Mouse (Mus musculus) monocyte, adult 5-6 weeks (primary cell): ENCODE data around the gene Tpst1. TPM values are rescaled to one million over a fixed set of nuclear protein-coding genes. Genes with fewer than 3 reads are reported as not detected.
A peak's percentile ranks its signal among the peaks of the same experiment; 100 is the strongest.

ENCODE experiments used
- ATAC-seq: fragments of 153-309, 156-312 bp; replicated peaks from 2 replicates; pipeline ENCODE4 v1.8.0; 2017; ENCODE audit warnings: mild to moderate bottlenecking; ENCODE audit not compliant: low TSS enrichment, insufficient number of reproducible peaks, severe bottlenecking, poor library complexity, low FRiP score
- total RNA-seq: library from RNA; stranded (forward); fragments of 200-1000, 200-491, 200-594 nt; gene quantifications from 3 replicates; pipeline ENCODE4 v1.2.3, GENCODE M21; 2017

The Tpst1 gene
- total RNA-seq, 1 experiment from 2014 or later: 14.2 TPM

DNA sequence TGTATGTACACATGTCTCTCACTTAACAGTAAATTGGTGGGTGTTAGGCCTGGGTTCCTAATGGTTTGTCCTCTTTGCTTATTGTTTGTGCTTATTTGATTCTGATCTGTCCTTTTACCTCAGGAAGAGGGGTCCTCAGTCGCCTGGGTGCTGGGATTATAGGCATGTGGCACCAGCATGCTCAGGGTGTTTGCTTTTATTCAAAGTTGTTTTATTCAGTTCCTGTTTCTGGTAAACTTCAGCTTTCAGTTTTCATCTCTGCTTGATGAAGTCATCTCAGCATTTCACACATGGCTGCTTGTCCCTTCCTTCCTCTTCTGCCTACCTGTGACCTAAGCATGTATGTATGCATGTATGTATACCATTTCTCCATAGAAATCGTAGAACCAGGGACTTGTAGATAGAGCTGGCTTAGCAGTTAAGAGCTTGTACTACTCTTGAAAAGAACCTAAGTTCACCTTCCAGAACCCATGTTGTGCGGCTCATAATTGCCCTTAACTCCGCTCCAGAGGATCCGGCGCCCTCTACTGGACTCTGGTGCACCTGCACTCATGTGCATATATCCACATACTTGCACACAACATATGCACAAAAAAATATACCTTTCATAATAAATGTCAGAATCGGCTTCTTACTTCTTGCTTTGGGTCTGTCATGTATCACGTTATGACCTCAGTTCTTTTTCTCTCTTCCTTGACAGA is 8.2 kb downstream of the Tpst1 start:
- peak; percentile 62 for ATAC-seq

GRCm38 (mm10) chr5:130082431-130082830 is 9.3 kb downstream of the Tpst1 start:
- ATAC-seq: no peak

- ATAC-seq: no peak
Observed at GRCm38 (mm10) chr5:130084271-130084670, 11.1 kb downstream of the Tpst1 start.

DNA sequence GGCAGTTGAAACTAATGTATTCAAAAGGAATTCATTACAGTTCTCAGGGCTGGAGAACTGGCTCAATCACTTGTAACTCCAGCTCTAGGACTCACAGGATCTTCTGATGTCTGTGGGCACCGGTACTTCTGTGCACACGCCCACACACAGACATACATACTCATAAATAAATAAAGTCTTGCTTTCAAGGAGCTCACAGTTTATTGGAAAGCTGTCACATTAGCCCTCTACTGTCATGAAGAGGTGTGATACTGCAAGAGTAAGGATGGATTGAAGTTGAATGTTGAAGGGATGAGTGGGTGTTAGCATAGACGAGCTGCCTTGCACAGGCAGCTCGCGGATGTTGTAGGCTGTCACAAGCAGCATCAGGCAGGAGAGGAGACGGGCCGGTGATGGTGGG is 14.9 kb downstream of the Tpst1 start:
- no peak for ATAC-seq

- ATAC-seq: no peak
Observed at GRCm38 (mm10) chr5:130088612-130089011, 15.5 kb downstream of the Tpst1 start.

- ATAC-seq: peak; percentile 65
Observed at GRCm38 (mm10) chr5:130089177-130089576, 16.1 kb downstream of the Tpst1 start.

- ATAC-seq: peak; percentile 59; the same call in 1 of the 2 replicates
Observed at GRCm38 (mm10) chr5:130089626-130090393, 16.7 kb downstream of the Tpst1 start.

DNA sequence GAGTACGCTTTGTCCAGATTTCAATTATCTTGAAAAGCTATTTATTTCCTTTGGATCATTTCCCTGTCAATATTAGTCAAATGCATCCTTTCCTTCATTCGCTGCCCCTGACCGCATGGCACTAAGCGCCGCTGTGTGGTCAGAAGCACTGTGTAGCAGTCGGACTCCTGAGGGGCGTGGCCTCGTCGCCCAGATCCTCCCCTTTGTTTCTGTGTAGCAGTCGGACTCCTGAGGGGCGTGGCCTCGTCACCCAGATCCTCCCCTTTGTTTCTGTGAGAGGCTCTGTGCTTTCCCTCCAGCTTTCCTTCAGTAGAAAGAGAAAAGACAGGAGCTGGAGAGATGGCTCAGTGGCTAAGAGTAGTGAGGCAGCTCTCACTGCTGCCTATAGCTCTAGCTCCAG is 23.6 kb downstream of the Tpst1 start:
- ATAC-seq: no peak

GRCm38 (mm10) chr5:130097837-130098236 is 24.7 kb downstream of the Tpst1 start:
- ATAC-seq: no peak

- ATAC-seq: no peak
Observed at GRCm38 (mm10) chr5:130101724-130102123, 28.6 kb downstream of the Tpst1 start.

DNA sequence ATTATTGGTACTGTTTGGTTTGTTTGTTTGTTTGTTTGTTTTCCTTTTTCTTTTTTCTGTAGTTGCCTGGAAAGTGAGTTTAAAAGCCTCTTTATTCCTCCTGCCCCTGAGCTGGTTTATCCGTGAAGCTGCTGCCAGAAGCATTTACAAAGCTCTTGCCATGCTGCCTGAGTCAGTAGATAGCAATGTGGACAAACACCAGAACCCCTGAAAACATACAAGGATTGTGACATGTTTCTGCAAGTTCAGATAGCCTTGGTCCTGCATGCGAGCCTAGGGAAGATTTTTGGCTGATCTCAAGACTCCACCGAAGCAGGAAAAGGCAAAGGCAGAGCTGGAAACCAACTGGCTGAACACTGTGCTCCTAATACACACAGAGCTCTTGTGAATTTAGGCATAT is 36.2 kb downstream of the Tpst1 start:
- no peak for ATAC-seq

- no peak for ATAC-seq
Observed at GRCm38 (mm10) chr5:130110632-130111464, 37.7 kb downstream of the Tpst1 start.

GRCm38 (mm10) chr5:130112653-130113052 is 39.5 kb downstream of the Tpst1 start:
- no peak for ATAC-seq

DNA sequence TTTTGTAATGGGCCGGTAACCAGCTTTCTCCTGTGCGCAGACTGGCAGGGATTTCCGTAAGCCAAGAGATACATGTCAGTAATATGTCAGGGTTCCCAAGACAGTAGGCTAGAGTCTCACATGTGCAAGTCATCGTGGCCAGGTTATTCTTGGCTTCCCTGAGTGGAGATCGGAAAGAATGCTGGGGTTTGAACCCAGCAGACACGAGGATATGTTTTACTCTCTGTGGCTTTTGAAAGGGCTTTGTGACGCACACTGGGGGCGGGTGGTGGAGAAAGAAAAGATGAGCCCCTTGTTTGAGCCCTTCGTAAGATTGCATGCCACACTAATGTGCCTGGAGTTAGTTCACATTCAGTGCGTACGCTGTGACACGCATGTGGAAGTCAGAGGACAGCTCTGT is 43.0 kb downstream of the Tpst1 start:
- ATAC-seq: no peak

DNA sequence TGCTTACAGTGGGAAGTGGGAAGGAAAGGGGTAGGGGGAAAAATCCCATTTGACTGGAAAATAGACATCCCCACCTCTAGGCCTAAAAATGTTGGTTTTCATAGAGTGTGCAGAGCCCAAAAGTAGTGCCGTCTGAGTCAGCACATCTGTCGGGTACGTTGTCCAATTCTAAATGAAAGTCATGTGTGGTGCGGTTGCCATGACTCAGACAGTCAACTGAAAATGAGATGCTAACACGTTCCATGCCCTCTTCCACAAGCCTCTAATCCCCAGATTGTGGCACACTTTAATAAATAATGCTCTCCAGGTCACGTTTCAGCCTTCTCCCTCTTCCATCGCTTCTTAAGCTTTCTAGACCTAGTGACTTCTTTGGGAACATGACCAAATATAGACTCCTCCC is 43.7 kb downstream of the Tpst1 start:
- no peak for ATAC-seq

GRCm38 (mm10) chr5:130117932-130118331 is 44.8 kb downstream of the Tpst1 start:
- ATAC-seq: no peak

- ATAC-seq: no peak
Observed at GRCm38 (mm10) chr5:130119236-130119635, 46.1 kb downstream of the Tpst1 start.

- no peak for ATAC-seq
Observed at GRCm38 (mm10) chr5:130120070-130120736, 47.1 kb downstream of the Tpst1 start.

- no peak for ATAC-seq
Observed at GRCm38 (mm10) chr5:130120904-130121303, 47.8 kb downstream of the Tpst1 start.
